Mouse (Mus musculus) lung, adult 2 months (tissue): ENCODE results near the gene Tars.

Source experiments
- CTCF ChIP-seq: fragments of 200-500 bp; IDR thresholded peaks from 2 replicates; pipeline ENCODE4 v1.5.1; 2011; ENCODE audit warnings: mild to moderate bottlenecking, low read length, control low read depth; ENCODE audit not compliant: insufficient read depth
- POLR2A ChIP-seq: fragments of 200-500 bp; IDR thresholded peaks from 2 replicates; pipeline ENCODE4 v1.6.1; 2011; ENCODE audit warnings: low read depth, mild to moderate bottlenecking, control low read depth, low read length, borderline replicate concordance; ENCODE audit errors: extremely low read depth

DNA sequence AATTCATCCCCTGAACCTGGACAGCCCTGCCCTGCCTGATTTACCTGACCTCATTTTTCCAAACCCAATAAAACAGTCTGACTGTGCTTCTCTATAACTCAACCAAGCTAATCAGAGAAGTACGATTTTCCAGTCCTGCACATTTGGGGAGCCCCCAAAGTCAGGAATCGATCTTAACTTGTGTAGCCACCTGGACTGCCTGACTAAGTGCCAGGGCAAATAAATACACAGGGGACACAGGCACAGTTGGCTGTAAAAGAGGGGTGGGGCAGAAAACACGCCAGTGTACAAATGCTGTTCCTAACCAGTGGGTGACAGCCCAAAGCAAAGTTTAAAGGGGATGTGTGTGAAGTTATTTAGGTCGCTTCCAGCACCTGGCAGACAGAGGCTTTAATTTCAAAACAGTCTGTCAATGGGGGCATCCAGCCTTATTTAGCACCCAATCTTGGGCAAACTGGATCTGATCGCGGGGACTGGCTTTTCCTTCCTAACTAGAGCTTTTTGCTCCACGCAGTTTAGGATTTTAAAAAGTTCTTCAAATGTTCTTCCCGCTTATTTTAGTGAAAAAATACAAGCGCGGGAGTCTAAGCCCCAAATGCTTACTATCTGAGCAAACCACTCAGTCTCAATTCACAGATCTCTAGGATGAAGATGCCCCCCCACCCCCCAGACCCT, 652 bp downstream of the Tars start:
- no peak for TF ChIP-seq CTCF
- no peak for TF ChIP-seq POLR2A
